Mouse (Mus musculus) cerebellum, adult 2 months (tissue): ENCODE measurements around the gene Rpl34. TPM values are rescaled to one million over a fixed set of nuclear protein-coding genes. Genes with fewer than 3 reads are reported as not detected.

Experiments
- DNase-seq, 2 experiments: peaks; one replicate each; pipeline ENCODE4 v3.0.0; 2021
- H3K27ac ChIP-seq: fragments of 200-500 bp; 2 replicates; pipeline ENCODE4 v1.5.1; 2012; ENCODE audit warnings: low read length, control low read depth, inconsistent platforms; ENCODE audit not compliant: insufficient read depth
- H3K27me3 ChIP-seq: fragments of 200-500 bp; 2 replicates; pipeline ENCODE4 v1.6.1; 2012; ENCODE audit warnings: inconsistent platforms, mild to moderate bottlenecking, low read length, moderate library complexity; ENCODE audit not compliant: control insufficient read depth, insufficient read depth
- H3K4me1 ChIP-seq: fragments of 200-500 bp; 2 replicates; pipeline ENCODE4 v1.6.1; 2011; ENCODE audit warnings: low read length; ENCODE audit not compliant: control insufficient read depth, insufficient read depth
- H3K4me3 ChIP-seq: fragments of 200-500 bp; replicated peaks from 2 replicates; pipeline ENCODE3; 2011; ENCODE audit warnings: mild to moderate bottlenecking, low read depth, low read length, control low read depth; ENCODE audit not compliant: insufficient read depth
- CTCF ChIP-seq: fragments of 200-500 bp; IDR thresholded peaks from 2 replicates; pipeline ENCODE4 v1.5.1; 2011; ENCODE audit warnings: low read depth, mild to moderate bottlenecking, control low read depth, low read length, moderate library complexity, borderline replicate concordance; ENCODE audit not compliant: insufficient read depth
- POLR2A ChIP-seq: fragments of 200-500 bp; IDR thresholded peaks from 2 replicates; pipeline ENCODE4 v1.6.1; 2011; ENCODE audit warnings: low read length, control low read depth, borderline replicate concordance; ENCODE audit not compliant: insufficient read depth
- WGBS: fragments of 180-500 bp; shearing (Covaris S2); methylation state at CpG from one replicate; pipeline ENCODE4 v1.1.7; 2018; 5-methylcytosine and 5-hydroxymethylcytosine counted together
- polyA plus RNA-seq: library from polyadenylated mRNA; depleted of rRNA; stranded (reverse); fragments of >200 nt; gene quantifications from 2 replicates; pipeline ENCODE4 v1.2.3, GENCODE M21; 2012

Gene Rpl34
- polyA plus RNA-seq, 1 experiment, result 913 TPM

DNA sequence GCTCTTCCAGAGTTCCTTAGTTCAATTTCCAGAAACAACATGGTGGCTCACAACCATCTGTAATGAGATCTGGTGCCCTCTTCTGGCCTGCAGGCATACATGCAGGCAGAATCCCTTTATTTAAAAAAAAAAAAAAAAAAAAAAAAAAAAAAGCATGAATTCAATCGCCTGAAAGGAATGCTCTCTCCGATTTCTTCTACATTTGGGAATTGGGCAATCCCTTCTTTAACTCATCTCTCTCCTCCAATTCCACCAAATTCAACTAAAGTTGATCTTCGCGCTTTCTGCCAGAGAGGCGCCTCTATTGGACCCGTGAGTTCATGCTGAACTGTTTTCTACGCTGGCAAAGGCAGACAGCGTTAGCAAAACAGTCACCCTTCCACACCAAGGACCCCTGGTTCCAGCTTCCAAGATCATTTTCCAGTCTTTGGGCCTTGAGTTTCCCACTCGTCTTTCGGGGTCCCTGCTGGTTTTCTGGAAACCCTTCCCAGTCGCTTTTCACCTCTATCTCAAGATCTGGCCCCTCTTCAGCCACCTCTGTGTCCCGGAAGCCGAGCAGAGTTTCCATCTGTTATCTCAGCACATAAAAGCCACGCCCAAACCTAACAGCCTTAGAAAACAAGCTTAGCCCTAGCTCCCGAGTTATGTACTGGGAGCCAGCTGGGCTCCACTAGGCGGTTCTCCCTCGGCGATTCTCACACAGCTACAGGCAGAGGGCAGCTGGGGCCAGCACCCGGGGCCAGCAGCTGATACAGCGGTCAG, 39.2 kb downstream of the Rpl34 start:
- no peak overlapping the region for H3K27ac ChIP-seq
- 6% methylated on average over 20 of the region's 20 CpGs for WGBS
- H3K4me1 ChIP-seq, result no peaks in the 10 kb centered on the region; the same call in 1 of the 2 replicates
- no peak for DNase-seq
- H3K4me3 ChIP-seq, result peak overlapping the region; percentile 53
- TF ChIP-seq POLR2A (no peak), CTCF (peak; percentile 32; the same call in 1 of the 2 replicates)
- H3K27me3 ChIP-seq, result no peaks in the 10 kb centered on the region

DNA sequence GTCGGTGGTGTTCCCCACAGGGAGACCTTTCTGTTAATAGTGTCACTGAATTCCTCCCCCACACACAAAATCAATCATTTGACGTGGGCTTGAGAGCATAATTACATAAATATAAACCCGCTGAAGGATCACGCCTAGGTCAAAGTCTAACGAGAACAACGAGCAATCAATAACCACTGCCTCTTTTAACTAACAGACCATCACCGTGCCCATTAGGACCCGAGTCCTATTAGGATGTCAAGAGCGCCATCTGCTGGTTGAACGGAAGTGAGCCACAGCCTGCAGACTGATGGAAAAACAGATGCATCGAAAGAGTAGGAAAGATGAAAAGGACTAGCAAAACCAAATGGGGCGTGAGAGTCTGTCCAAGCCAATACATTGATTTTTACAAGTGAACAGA, 40.6 kb downstream of the Rpl34 start:
- Histone ChIP-seq H3K4me1 (no peaks in the 10 kb centered on the region; the same call in 1 of the 2 replicates), H3K27me3 (no peaks in the 10 kb centered on the region), H3K4me3 (no peak overlapping the region), H3K27ac (no peak overlapping the region)
- DNase-seq, result peak; percentile 58 to 73
- 28% methylated on average over 12 of the region's 12 CpGs for WGBS
- TF ChIP-seq CTCF, result peak; percentile 62
- no peak for TF ChIP-seq POLR2A

DNA sequence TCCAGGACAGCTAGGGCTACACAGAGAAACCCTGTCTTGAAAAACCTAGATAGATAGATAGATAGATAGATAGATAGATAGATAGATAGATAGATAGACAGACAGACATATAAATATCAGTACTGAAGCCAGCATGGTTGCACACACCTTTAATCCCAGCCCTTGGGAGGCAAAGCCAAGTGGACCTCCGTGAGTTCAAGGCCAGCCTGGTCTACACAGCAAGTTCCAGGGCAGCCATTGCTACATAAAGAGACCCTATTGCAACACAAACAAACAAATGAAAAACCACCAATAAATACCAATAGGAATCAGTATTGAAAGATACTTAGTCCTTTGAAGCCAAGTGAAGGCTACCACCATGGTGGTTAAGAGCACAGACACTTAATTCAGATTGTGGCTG, 43.1 kb downstream of the Rpl34 start:
- no peak for TF ChIP-seq POLR2A
- TF ChIP-seq CTCF, result no peak
- Histone ChIP-seq H3K27me3 (no peaks in the 10 kb centered on the region), H3K27ac (no peak overlapping the region), H3K4me1 (no peaks in the 10 kb centered on the region; the same call in 1 of the 2 replicates), H3K4me3 (no peak overlapping the region)
- no peak for DNase-seq
- WGBS, result 84% methylated on average over 1 of the region's 1 CpGs

DNA sequence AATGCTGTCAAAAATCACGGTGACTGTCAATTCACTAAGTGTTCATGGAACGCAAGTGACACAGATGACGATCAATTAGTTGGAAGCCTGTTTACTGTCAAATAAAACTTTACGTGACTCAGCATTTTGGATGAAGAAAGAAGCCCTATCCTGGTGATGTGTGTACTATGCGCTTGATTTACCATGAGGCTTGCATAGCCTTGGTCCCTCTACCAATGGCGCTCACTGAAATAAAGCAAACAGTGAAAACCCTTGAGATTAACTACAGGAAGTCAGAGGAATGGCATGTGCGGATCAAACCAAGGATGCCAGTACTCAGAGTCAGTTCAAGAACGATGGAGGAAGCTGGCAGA, 45.2 kb downstream of the Rpl34 start:
- no peak for TF ChIP-seq CTCF
- TF ChIP-seq POLR2A, result no peak
- no peak overlapping the region for H3K27ac ChIP-seq
- 78% methylated on average over 8 of the region's 8 CpGs for WGBS

DNA sequence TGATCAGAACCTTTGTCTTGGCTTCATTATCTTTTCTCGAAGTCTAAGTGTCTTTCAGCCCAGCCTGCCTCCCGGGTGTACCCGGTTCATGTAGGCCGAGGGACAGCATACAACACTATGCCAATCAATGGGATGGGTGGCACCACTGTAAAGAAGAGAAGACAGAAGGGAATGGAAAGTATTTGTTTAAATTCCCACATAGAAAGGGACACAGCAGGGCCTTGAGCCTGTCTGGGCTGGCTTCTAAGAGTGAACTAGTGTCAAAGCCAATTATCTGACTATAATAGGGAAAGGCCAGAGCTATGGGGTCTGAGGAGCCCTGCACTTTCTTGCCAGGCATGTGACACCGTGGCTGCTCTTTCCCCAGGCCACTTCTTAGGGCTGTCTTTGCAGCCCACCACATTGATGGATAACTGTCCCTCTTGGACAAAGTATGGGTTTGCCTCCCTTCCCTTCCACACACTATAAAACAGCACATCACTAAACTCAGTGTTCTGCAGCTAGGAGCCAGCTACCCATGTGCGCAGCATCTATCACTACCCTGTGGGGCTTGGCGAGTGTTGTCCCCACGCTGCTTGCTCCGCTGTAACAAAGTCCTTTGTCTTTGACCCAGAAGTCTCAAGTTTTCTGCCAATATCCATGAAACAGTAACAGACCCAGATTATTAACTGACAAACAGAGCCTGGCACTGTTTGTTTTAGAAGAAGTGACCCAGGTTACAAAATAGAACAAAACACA, 45.8 kb downstream of the Rpl34 start:
- no peak for DNase-seq
- H3K4me3 ChIP-seq, result no peak overlapping the region
- TF ChIP-seq POLR2A, result no peak
- TF ChIP-seq CTCF, result no peak
- no peak overlapping the region for H3K27ac ChIP-seq
- no peaks in the 10 kb centered on the region for H3K27me3 ChIP-seq
- H3K4me1 ChIP-seq, result no peaks in the 10 kb centered on the region; the same call in 1 of the 2 replicates
- WGBS, result 71% methylated on average over 9 of the region's 9 CpGs

More for the DNA sequence above, 45.2 kb downstream of the Rpl34 start:
- no peaks in the 10 kb centered on the region for H3K27me3 ChIP-seq
- no peak for DNase-seq
- H3K4me3 ChIP-seq, result no peak overlapping the region
- no peaks in the 10 kb centered on the region; the same call in 1 of the 2 replicates for H3K4me1 ChIP-seq

DNA sequence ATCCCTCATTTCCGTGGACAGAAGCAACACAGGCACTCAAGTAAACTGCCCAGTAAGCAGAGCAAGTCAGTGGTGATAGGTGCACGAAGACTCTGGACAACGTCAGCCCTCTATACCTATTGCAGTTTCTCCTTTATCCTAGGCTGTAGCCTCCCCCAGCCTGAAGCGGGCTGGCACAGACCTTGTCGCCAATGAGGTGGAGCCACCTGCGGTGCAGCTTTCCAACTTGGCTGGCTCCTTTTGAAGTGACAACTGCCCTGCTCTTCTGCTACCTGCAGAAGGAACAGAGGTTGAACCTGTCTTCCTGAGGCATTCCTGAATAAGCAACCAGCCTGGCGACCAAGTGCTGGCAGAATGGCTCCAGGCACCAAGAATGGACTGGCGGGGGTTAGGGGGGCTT, 46.4 kb downstream of the Rpl34 start:
- H3K4me1 ChIP-seq, result no peaks in the 10 kb centered on the region; the same call in 1 of the 2 replicates
- WGBS, result 77% methylated on average over 8 of the region's 8 CpGs
- no peak overlapping the region for H3K4me3 ChIP-seq
- TF ChIP-seq POLR2A, result no peak
- DNase-seq, result no peak
- no peaks in the 10 kb centered on the region for H3K27me3 ChIP-seq
- no peak overlapping the region for H3K27ac ChIP-seq

DNA sequence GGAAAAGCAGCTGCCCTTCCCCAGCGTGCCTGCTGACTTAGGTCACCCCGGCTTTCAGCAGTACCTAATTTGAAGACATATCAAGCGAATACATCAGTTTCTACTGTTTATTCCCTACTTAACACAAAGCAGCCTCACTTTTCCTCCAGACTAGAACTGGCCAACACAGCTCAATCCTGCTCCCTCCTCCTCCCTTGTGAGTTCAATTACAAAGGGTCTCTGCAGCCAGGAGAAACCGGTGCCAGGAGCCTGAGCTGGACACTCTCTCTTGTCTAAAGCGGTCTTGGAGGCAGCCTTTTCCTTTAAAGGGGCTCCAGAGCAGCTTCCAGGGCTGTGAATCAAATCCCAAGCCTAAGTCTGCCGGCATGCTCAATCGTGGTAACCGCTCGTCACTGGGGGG, 48.0 kb downstream of the Rpl34 start:
- H3K27me3 ChIP-seq, result no peaks in the 10 kb centered on the region
- no peak overlapping the region for H3K4me3 ChIP-seq
- no peaks in the 10 kb centered on the region for H3K4me1 ChIP-seq
- no peak for DNase-seq
- no peak overlapping the region for H3K27ac ChIP-seq
- TF ChIP-seq CTCF (no peak), POLR2A (no peak)
- WGBS, result 62% methylated on average over 9 of the region's 9 CpGs

DNA sequence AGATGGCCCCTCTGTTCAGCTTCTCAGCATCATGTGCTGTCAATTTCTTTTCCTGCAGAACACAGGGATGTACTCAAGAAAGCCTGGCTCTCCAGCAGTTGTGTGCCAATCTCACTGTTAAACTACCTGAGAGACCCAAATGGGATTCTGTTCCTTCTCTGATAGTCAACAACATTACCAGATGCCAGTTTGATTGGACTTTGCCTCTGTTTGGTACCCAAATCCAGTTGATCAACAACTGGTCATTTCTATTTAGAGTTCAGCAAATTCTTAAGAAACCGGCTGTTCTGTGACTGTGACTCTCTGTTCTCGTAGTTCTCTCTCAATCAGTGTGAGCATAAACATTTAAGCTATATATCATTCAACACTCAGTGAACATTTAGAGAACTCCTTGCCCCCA, 49.0 kb downstream of the Rpl34 start:
- H3K27me3 ChIP-seq, result no peaks in the 10 kb centered on the region
- WGBS, result 91% methylated on average over 2 of the region's 2 CpGs
- DNase-seq, result no peak
- H3K27ac ChIP-seq, result no peak overlapping the region
- H3K4me1 ChIP-seq, result no peaks in the 10 kb centered on the region
- H3K4me3 ChIP-seq, result no peak overlapping the region
- TF ChIP-seq POLR2A, result no peak
- TF ChIP-seq CTCF, result no peak
